Mouse (Mus musculus) CH12.LX (cell line): ENCODE data around the gene Trappc5. TPM values are rescaled to one million over a fixed set of nuclear protein-coding genes. Genes with fewer than 3 reads are reported as not detected.
A peak's percentile ranks its signal among the peaks of the same experiment; 100 is the strongest.

Source experiments
- DNase-seq: peaks from one replicate; pipeline ENCODE4 v3.0.0-alpha.2; 2013; ENCODE audit errors: extremely low read depth
- H3K27ac ChIP-seq: 2 replicates; pipeline ENCODE4 v1.5.1; 2012; ENCODE audit warnings: low read depth, mild to moderate bottlenecking, control low read depth, moderate library complexity; ENCODE audit not compliant: insufficient read depth
- H3K27me3 ChIP-seq: replicated peaks from 2 replicates; pipeline ENCODE3; 2012; ENCODE audit warnings: inconsistent platforms
- H3K36me3 ChIP-seq, 2 experiments: replicated peaks in 1 of 2; 2 replicates each; pipeline versions ENCODE3 to v1.6.1; 2012; ENCODE audit warnings: inconsistent platforms in 1 of 2, low read length in 1 of 2, mild to moderate bottlenecking in 1 of 2, mixed read lengths in 1 of 2, moderate library complexity in 1 of 2; ENCODE audit not compliant: control insufficient read depth in 1 of 2, insufficient read depth in 1 of 2
- H3K4me1 ChIP-seq, 2 experiments: 2 replicates each; pipeline ENCODE4 v1.6.1; 2012; ENCODE audit warnings: inconsistent platforms in 1 of 2, moderate library complexity in 1 of 2; ENCODE audit not compliant: insufficient read depth in 2 of 2, control insufficient read depth in 1 of 2
- H3K4me2 ChIP-seq: 2 replicates; pipeline ENCODE4 v1.6.1; 2012; ENCODE audit warnings: low read depth, mild to moderate bottlenecking, control low read depth; ENCODE audit not compliant: poor library complexity, insufficient read depth, severe bottlenecking
- H3K4me3 ChIP-seq, 3 experiments: fragments of 150-350 bp in 1 of 3; sonication (generic) in 1 of 3; replicated peaks in 1 of 3; 2 replicates each; pipeline versions ENCODE3 to v1.5.1; 2011 to 2012; ENCODE audit warnings: low read depth in 2 of 3, low read length in 2 of 3, mild to moderate bottlenecking in 2 of 3, moderate library complexity in 2 of 3, control low read depth in 1 of 3, improper control_type of control experiment in 1 of 3, inconsistent platforms in 1 of 3, mixed read lengths in 1 of 3; ENCODE audit not compliant: poor library complexity in 1 of 3
- H3K79me2 ChIP-seq: replicated peaks from 2 replicates; pipeline ENCODE4 v1.6.1; 2012; ENCODE audit warnings: mild to moderate bottlenecking, moderate library complexity; ENCODE audit not compliant: control insufficient read depth, poor library complexity, insufficient read depth, severe bottlenecking; ENCODE audit errors: extremely low read depth
- H3K9ac ChIP-seq: 2 replicates; pipeline ENCODE4 v1.6.1; 2012; ENCODE audit warnings: low read depth, mild to moderate bottlenecking, control low read depth, moderate library complexity; ENCODE audit not compliant: insufficient read depth
- H3K9me3 ChIP-seq: replicated peaks from 2 replicates; pipeline ENCODE3; 2012; ENCODE audit warnings: low read length, inconsistent platforms, mixed read lengths
- CHD2 ChIP-seq: IDR thresholded peaks from 2 replicates; pipeline ENCODE4 v1.6.1; 2011; ENCODE audit warnings: low read length, improper control_type of control experiment
- CTCF ChIP-seq, 2 experiments: IDR thresholded peaks in 1 of 2; conservative IDR thresholded peaks in 1 of 2; 2 replicates each; pipeline ENCODE4 v1.5.1; 2011 to 2012; ENCODE audit warnings: low read depth in 2 of 2, low read length in 2 of 2, improper control_type of control experiment in 1 of 2, inconsistent platforms in 1 of 2, mild to moderate bottlenecking in 1 of 2, moderate library complexity in 1 of 2
- E2F4 ChIP-seq: IDR thresholded peaks from 2 replicates; pipeline ENCODE4 v1.6.1; 2011; ENCODE audit warnings: low read depth, low read length, improper control_type of control experiment; ENCODE audit not compliant: insufficient replicate concordance
- MEF2A ChIP-seq: IDR thresholded peaks from 2 replicates; pipeline ENCODE4 v1.6.1; 2014; ENCODE audit warnings: low read depth, mild to moderate bottlenecking, inconsistent platforms, low read length, improper control_type of control experiment, borderline replicate concordance
- MXI1 ChIP-seq: IDR thresholded peaks from 2 replicates; pipeline ENCODE4 v1.6.1; 2011; ENCODE audit warnings: mild to moderate bottlenecking, low read depth, low read length, improper control_type of control experiment
- NELFE ChIP-seq: IDR thresholded peaks from 2 replicates; pipeline ENCODE4 v1.6.1; 2011; ENCODE audit warnings: low read depth, low read length, improper control_type of control experiment
- PAX5 ChIP-seq: IDR thresholded peaks from 2 replicates; pipeline ENCODE4 v1.6.1; 2012; ENCODE audit warnings: low read length, inconsistent platforms, mixed read lengths
- RAD21 ChIP-seq: IDR thresholded peaks from 2 replicates; pipeline ENCODE4 v1.6.1; 2011; ENCODE audit warnings: low read depth, mild to moderate bottlenecking, low read length, improper control_type of control experiment, moderate library complexity
- SMC3 ChIP-seq: IDR thresholded peaks from 2 replicates; pipeline ENCODE4 v1.6.1; 2011; ENCODE audit warnings: low read depth, low read length, improper control_type of control experiment
- USF2 ChIP-seq: conservative IDR thresholded peaks from 2 replicates; pipeline ENCODE4 v1.6.1; 2011; ENCODE audit warnings: low read depth, low read length, improper control_type of control experiment
- ZNF384 ChIP-seq: IDR thresholded peaks from 2 replicates; pipeline ENCODE4 v1.6.1; 2012; ENCODE audit warnings: low read depth, low read length, improper control_type of control experiment, inconsistent platforms
- dilution Hi-C: fragments of 300-500 bp; cut with MboI; formaldehyde crosslinking; loops from 2 replicates; pipeline ENCODE4 v1.14.3; 2020; ENCODE audit warnings: low sequenced_read_pairs; ENCODE audit not compliant: extremely low pct_unique_long_range_greater_than_20kb, extremely low pct_ligation_motif_present
- in situ Hi-C: fragments of 300-500 bp; cut with MboI; formaldehyde crosslinking; loops from 3 replicates; pipeline ENCODE4 v1.14.3; 2019; ENCODE audit warnings: low sequenced_read_pairs, low pct_ligation_motif_present, low pct_unique_long_range_greater_than_20kb, mixed read lengths
- polyA plus RNA-seq: library from polyadenylated mRNA; unstranded; fragments of >175 nt; gene quantifications from 2 replicates; pipeline ENCODE4 v1.2.1, GENCODE M21; 2012; ENCODE audit warnings: low read depth; ENCODE audit not compliant: insufficient read length
- total RNA-seq, 2 experiments: library from RNA; depleted of rRNA; stranded (reverse); fragments of 300-350 nt in 1 of 2; fragments of >200 nt in 1 of 2; gene quantifications; 2 replicates each; pipeline ENCODE4 v1.2.3; 2012 to 2014

The Trappc5 gene
- total and polyA plus RNA-seq, 3 experiments = 21.5 to 27.4 (median 22.4) TPM

GRCm38 (mm10) chr8:3694121-3694520 lies 18.0 kb downstream of the Trappc5 start, which contains the start of gene Fcer2a:
Fcer2a (minus strand) TSS chr8:3694175.
- Histone ChIP-seq H3K9me3 (no peaks in the 10 kb centered on the region), H3K36me3 (peaks cover 0 to 4% of the 10 kb centered on the region in 2 experiments), H3K4me3 (peak within 1 kb of the TSS in 2 of 3 experiments; percentile 8 to 31), H3K9ac (no peak within 1 kb of the TSS), H3K27me3 (no peaks in the 10 kb centered on the region), H3K4me1 (peaks cover 3 to 21% of the 10 kb centered on the region in 2 experiments), H3K4me2 (no peak within 1 kb of the TSS; the same call in 1 of the 2 replicates), H3K79me2 (no peaks in the 10 kb centered on the region), H3K27ac (no peak within 1 kb of the TSS)
- no peak for DNase-seq
- dilution Hi-C loops = no loop called here
- in situ Hi-C loops = no loop called here
- TF ChIP-seq CTCF (conservative IDR thresholded peaks at IDR 0.05 in 1 of 2, IDR thresholded peaks at IDR 0.05 in 1 of 2; ENCODE audit: low read depth in 2 of 2, low read length in 2 of 2) (no peak), USF2 (no peak), MXI1 (no peak), MEF2A (peak; percentile 44; the same call in 1 of the 2 replicates), NELFE (no peak)

GRCm38 (mm10) chr8:3701491-3701890 lies 25.4 kb downstream of the Trappc5 start:
- DNase-seq = peak; percentile 31
- no peaks in the 10 kb centered on the region for H3K36me3 ChIP-seq
- dilution Hi-C loops = no loop called here
- H3K9ac ChIP-seq = no peak overlapping the region
- no peaks in the 10 kb centered on the region for H3K79me2 ChIP-seq
- no peaks in the 10 kb centered on the region for H3K9me3 ChIP-seq
- TF ChIP-seq CHD2 = no peak
- TF ChIP-seq, all 38 proteins: peak for 0
- H3K4me2 ChIP-seq = no peak overlapping the region
- H3K27me3 ChIP-seq = peaks cover 3% of the 10 kb centered on the region
- 0 out of 4 replicates have a peak, but pooled peaks cover 0 to 3% of the 10 kb centered on the region in 2 experiments for H3K4me1 ChIP-seq
- H3K4me3 ChIP-seq = no peak overlapping the region
- no peak overlapping the region for H3K27ac ChIP-seq
- in situ Hi-C loops = loop anchor here (25.0 kb wide), 2 partner anchors 436 to 661 kb away; partner anchors contain the start of gene Cd209g

- in situ Hi-C loops (loop anchor here (25.0 kb wide), 2 partner anchors 432 to 657 kb away; partner anchors contain the start of gene Cd209g), dilution Hi-C loops (no loop called here)
- H3K4me2 ChIP-seq = no peak overlapping the region
- H3K27me3 ChIP-seq = peaks cover 22% of the 10 kb centered on the region
- H3K4me3 ChIP-seq = no peak overlapping the region
- H3K9ac ChIP-seq = no peak overlapping the region
- H3K27ac ChIP-seq = no peak overlapping the region
- H3K79me2 ChIP-seq = no peaks in the 10 kb centered on the region
- H3K4me1 ChIP-seq = peaks cover 4 to 16% of the 10 kb centered on the region in 2 experiments
- no peak for TF ChIP-seq E2F4
- TF ChIP-seq CTCF (conservative IDR thresholded peaks at IDR 0.05 in 1 of 2, IDR thresholded peaks at IDR 0.05 in 1 of 2; ENCODE audit: low read depth in 2 of 2, low read length in 2 of 2) = peak; percentile 19 to 58; a peak in 2 of 4 replicates
- 0 out of 2 replicates have a peak, but pooled peaks have one; percentile 23 for TF ChIP-seq SMC3
- no peak for TF ChIP-seq PAX5
- TF ChIP-seq ZNF384 = no peak
- TF ChIP-seq RAD21 = peak; percentile 45
- no peaks in the 10 kb centered on the region for H3K9me3 ChIP-seq
- DNase-seq = peak; percentile 22
- no peaks in the 10 kb centered on the region for H3K36me3 ChIP-seq
Measured at GRCm38 (mm10) chr8:3705711-3706110, 29.6 kb downstream of the Trappc5 start.
